Mouse (Mus musculus) CD4-positive, CD25-positive, alpha-beta regulatory T cell (primary cell): ENCODE data around the gene Gm21797. TPM values are rescaled to one million over a fixed set of nuclear protein-coding genes. Genes with fewer than 3 reads are reported as not detected.

Experiments used
- polyA plus RNA-seq: library from polyadenylated mRNA; unstranded; fragments of 100-300 nt; shearing (Covaris generic); gene quantifications from one replicate; pipeline ENCODE4 v1.2.1, GENCODE M21; 2017

The Gm21797 gene
- not detected for polyA plus RNA-seq

DNA sequence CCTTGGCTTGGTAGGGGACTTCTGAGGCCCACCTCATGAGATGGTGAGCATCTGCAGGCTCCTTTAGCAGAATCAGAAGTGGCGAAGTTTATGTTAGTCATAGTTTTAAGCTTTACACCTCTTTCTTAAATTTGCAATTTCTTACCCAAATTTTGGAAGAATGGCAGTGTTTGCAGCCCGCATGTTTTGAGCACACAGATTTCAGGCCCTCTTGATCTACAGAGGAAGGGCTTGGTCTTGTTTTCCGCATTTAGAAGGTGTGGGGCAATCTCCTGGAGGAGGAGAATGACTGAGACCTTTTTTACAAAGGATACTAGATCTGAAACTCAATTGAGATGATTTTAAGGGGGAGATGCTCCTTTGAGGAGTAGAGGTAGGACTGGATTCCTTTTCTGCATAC lies at the start of gene Gm21797:
Gene Gm21797, minus strand, starts transcription at position 101 of the 400 bp plus-strand sequence.

DNA sequence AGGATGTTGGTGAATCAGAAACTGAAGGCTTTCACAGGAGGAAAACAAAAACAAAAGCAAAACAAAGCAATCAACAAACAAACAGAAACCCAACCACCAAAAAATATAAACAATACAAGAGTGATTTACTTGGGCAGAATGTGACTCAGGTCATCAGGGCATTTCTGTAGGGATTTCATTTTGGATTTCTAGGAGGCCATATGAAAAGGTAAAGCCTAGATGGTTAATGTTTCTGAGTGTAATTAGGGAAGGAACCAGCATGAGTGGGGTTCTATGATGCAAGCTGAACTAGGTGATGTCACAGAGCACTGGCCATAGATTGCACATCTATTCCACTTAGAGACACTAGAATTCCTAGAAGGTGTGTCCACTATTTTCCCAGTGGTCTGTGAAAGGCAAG lies 29.0 kb upstream of the Gm21797 start, which contains the start of gene Gm20795:
Gene Gm20795, plus strand, starts transcription at position 301 of the 400 bp plus-strand sequence.

Other genes with a start within 250 kb of the Gm21797 start
- not detected for gene Gm21852, start 123.8 kb downstream of the Gm21797 start, polyA plus RNA-seq
- not detected for gene Gm20795, start 29.1 kb upstream of the Gm21797 start, polyA plus RNA-seq